Mouse (Mus musculus): ENCODE measurements around the gene Ggta1. TPM values are rescaled to one million over a fixed set of nuclear protein-coding genes. Genes with fewer than 3 reads are reported as not detected.

Gene Ggta1
- polyA plus RNA-seq, 1 experiment from 2014 or later, result 7.2 TPM

DNA sequence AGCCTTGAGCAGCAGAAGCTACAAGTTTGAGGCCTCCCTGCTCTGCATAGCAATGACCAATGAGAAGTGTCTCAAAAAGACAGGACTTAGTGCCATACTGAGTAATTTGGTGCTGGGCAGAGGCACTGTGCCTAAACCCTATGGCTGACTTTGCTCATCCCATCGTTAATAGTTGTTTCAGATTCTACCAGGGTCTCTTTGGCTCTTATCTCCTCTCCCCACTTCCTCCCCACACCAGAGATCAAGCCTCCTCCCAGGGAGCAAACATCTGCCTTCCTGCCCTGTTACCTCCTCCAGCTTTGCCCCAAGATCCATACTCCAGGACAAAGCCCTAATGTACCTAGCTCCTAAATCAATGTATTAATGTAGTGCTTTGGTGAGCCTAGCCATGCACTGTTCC, 45.8 kb downstream of the Ggta1 start:
- no peak overlapping the region for H3K4me3 ChIP-seq (ENCODE audit: low read depth, low read length)
- no peaks in the 10 kb centered on the region; the same call in 1 of the 2 replicates for H3K36me3 ChIP-seq (ENCODE audit: control insufficient read depth, insufficient read depth, low read length)
- H3K4me2 ChIP-seq (ENCODE audit: low read depth, low read length, severe bottlenecking), result no peak overlapping the region
- peaks cover 2% of the 10 kb centered on the region; the same call in 1 of the 2 replicates for H3K9me3 ChIP-seq (ENCODE audit: control insufficient read depth, low read length)
- 74% methylated on average over 1 of the region's 1 CpGs for WGBS
- no peaks in the 10 kb centered on the region for H3K27me3 ChIP-seq (ENCODE audit: control insufficient read depth, insufficient read depth, low read length)
- H3K4me1 ChIP-seq (replicated peaks; ENCODE audit: control insufficient read depth, insufficient read depth, low read length), result no peaks in the 10 kb centered on the region
- H3K27ac ChIP-seq (ENCODE audit: low read depth, low read length), result no peak overlapping the region
- ATAC-seq (replicated peaks; ENCODE audit: low FRiP score), result no peak
- H3K9ac ChIP-seq (ENCODE audit: low read length), result no peak overlapping the region
- DNase-seq (ENCODE audit: low spot score), result no peak

- no peak overlapping the region for H3K4me2 ChIP-seq (ENCODE audit: low read depth, low read length, severe bottlenecking)
- no peak for ATAC-seq (replicated peaks; ENCODE audit: low FRiP score)
These were observed 46.6 kb downstream of the Ggta1 start for GRCm38 (mm10) chr2:35416473-35416872.

DNA sequence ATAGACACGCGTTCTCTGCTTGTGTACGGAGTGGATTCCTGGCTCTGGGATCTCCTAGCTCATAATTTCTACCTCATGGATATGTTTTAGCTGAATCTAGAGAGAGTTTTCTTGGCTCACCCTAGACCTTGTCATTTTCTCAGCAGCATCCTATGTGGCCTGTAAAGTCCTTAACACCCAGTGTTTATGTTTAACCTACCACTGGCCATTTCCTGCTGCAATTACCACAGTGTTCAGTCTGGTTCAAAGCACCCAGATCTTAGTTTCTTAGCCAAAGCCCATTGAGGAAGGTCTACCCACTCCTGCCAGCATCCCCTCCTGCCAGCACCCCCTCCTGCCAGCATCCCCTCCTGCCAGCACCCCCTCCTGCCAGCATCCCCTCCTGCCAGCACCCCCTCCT, 50.2 kb downstream of the Ggta1 start:
- H3K27ac ChIP-seq (ENCODE audit: low read depth, low read length), result no peak overlapping the region

More at GRCm38 (mm10) chr2:35416473-35416872, 46.6 kb downstream of the Ggta1 start:
- Histone ChIP-seq H3K27me3 (ENCODE audit: control insufficient read depth, insufficient read depth, low read length) (no peaks in the 10 kb centered on the region), H3K4me3 (ENCODE audit: low read depth, low read length) (no peak overlapping the region), H3K4me1 (replicated peaks; ENCODE audit: control insufficient read depth, insufficient read depth, low read length) (no peaks in the 10 kb centered on the region), H3K9ac (ENCODE audit: low read length) (no peak overlapping the region), H3K36me3 (ENCODE audit: control insufficient read depth, insufficient read depth, low read length) (no peaks in the 10 kb centered on the region; the same call in 1 of the 2 replicates), H3K9me3 (ENCODE audit: control insufficient read depth, low read length) (peaks cover 2% of the 10 kb centered on the region; the same call in 1 of the 2 replicates), H3K27ac (ENCODE audit: low read depth, low read length) (no peak overlapping the region)
- DNase-seq (ENCODE audit: low spot score), result no peak
- WGBS, result 83% methylated on average over 6 of the region's 6 CpGs

GRCm38 (mm10) chr2:35412246-35412645, 50.8 kb downstream of the Ggta1 start:
- Histone ChIP-seq H3K27me3 (ENCODE audit: control insufficient read depth, insufficient read depth, low read length) (no peaks in the 10 kb centered on the region), H3K4me1 (replicated peaks; ENCODE audit: control insufficient read depth, insufficient read depth, low read length) (no peaks in the 10 kb centered on the region), H3K36me3 (ENCODE audit: control insufficient read depth, insufficient read depth, low read length) (no peaks in the 10 kb centered on the region), H3K4me3 (ENCODE audit: low read depth, low read length) (no peak overlapping the region), H3K4me2 (ENCODE audit: low read depth, low read length, severe bottlenecking) (no peak overlapping the region), H3K9ac (ENCODE audit: low read length) (no peak overlapping the region), H3K27ac (ENCODE audit: low read depth, low read length) (no peak overlapping the region), H3K9me3 (ENCODE audit: control insufficient read depth, low read length) (no peaks in the 10 kb centered on the region)
- WGBS, result 82% methylated on average over 2 of the region's 2 CpGs
- DNase-seq (ENCODE audit: low spot score) (no peak), ATAC-seq (replicated peaks; ENCODE audit: low FRiP score) (no peak)

More for the DNA sequence above, 50.2 kb downstream of the Ggta1 start:
- ATAC-seq (replicated peaks; ENCODE audit: low FRiP score) (no peak), DNase-seq (ENCODE audit: low spot score) (no peak)
- Histone ChIP-seq H3K9me3 (ENCODE audit: control insufficient read depth, low read length) (no peaks in the 10 kb centered on the region), H3K4me1 (replicated peaks; ENCODE audit: control insufficient read depth, insufficient read depth, low read length) (no peaks in the 10 kb centered on the region), H3K4me2 (ENCODE audit: low read depth, low read length, severe bottlenecking) (no peak overlapping the region), H3K9ac (ENCODE audit: low read length) (no peak overlapping the region), H3K4me3 (ENCODE audit: low read depth, low read length) (no peak overlapping the region), H3K36me3 (ENCODE audit: control insufficient read depth, insufficient read depth, low read length) (no peaks in the 10 kb centered on the region), H3K27me3 (ENCODE audit: control insufficient read depth, insufficient read depth, low read length) (no peaks in the 10 kb centered on the region)
- WGBS, result 99% methylated on average over 3 of the region's 3 CpGs

GRCm38 (mm10) chr2:35411640-35412190, 51.3 kb downstream of the Ggta1 start:
- no peaks in the 10 kb centered on the region for H3K4me1 ChIP-seq (replicated peaks; ENCODE audit: control insufficient read depth, insufficient read depth, low read length)
- no peaks in the 10 kb centered on the region for H3K27me3 ChIP-seq (ENCODE audit: control insufficient read depth, insufficient read depth, low read length)
- no peaks in the 10 kb centered on the region for H3K36me3 ChIP-seq (ENCODE audit: control insufficient read depth, insufficient read depth, low read length)
- ATAC-seq (replicated peaks; ENCODE audit: low FRiP score) (no peak), DNase-seq (ENCODE audit: low spot score) (no peak)
- H3K9ac ChIP-seq (ENCODE audit: low read length), result no peak overlapping the region
- no peaks in the 10 kb centered on the region for H3K9me3 ChIP-seq (ENCODE audit: control insufficient read depth, low read length)
- 83% methylated on average over 10 of the region's 10 CpGs for WGBS
- no peak overlapping the region for H3K4me2 ChIP-seq (ENCODE audit: low read depth, low read length, severe bottlenecking)
- no peak overlapping the region for H3K4me3 ChIP-seq (ENCODE audit: low read depth, low read length)
- no peak overlapping the region for H3K27ac ChIP-seq (ENCODE audit: low read depth, low read length)

DNA sequence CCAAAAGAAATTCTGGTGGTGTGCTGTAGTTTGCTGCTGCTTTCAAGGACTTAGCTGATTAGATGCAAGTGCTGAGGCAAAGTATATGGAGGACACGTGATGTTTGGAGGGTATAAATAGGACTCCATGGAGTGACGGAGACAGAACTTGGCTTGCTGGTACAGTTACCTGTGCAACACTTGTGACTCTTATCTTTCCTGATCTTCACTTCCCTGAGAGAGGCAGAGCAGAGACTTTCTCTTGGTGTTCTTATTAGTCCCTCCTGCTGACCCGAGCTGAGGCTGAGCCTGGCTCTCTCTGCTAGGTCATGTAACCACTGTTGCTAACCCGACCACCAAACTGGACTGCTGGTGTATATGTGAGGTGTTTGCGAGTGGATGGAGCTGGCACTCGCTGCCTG, 53.6 kb downstream of the Ggta1 start:
- no peak overlapping the region for H3K4me2 ChIP-seq (ENCODE audit: low read depth, low read length, severe bottlenecking)
- no peak overlapping the region for H3K27ac ChIP-seq (ENCODE audit: low read depth, low read length)
- no peaks in the 10 kb centered on the region for H3K4me1 ChIP-seq (replicated peaks; ENCODE audit: control insufficient read depth, insufficient read depth, low read length)
- no peaks in the 10 kb centered on the region for H3K36me3 ChIP-seq (ENCODE audit: control insufficient read depth, insufficient read depth, low read length)
- no peak overlapping the region for H3K4me3 ChIP-seq (ENCODE audit: low read depth, low read length)
- DNase-seq (ENCODE audit: low spot score) (peak; percentile 33), ATAC-seq (replicated peaks; ENCODE audit: low FRiP score) (no peak)
- H3K9me3 ChIP-seq (ENCODE audit: control insufficient read depth, low read length), result no peaks in the 10 kb centered on the region
- 84% methylated on average over 6 of the region's 6 CpGs for WGBS
- no peak overlapping the region for H3K9ac ChIP-seq (ENCODE audit: low read length)
- no peaks in the 10 kb centered on the region for H3K27me3 ChIP-seq (ENCODE audit: control insufficient read depth, insufficient read depth, low read length)

- H3K4me3 ChIP-seq (ENCODE audit: low read depth, low read length), result no peak overlapping the region
- WGBS, result 82% methylated on average over 5 of the region's 5 CpGs
- no peak overlapping the region for H3K4me2 ChIP-seq (ENCODE audit: low read depth, low read length, severe bottlenecking)
- H3K9me3 ChIP-seq (ENCODE audit: control insufficient read depth, low read length), result no peaks in the 10 kb centered on the region
- ATAC-seq (replicated peaks; ENCODE audit: low FRiP score), result no peak
- no peaks in the 10 kb centered on the region for H3K36me3 ChIP-seq (ENCODE audit: control insufficient read depth, insufficient read depth, low read length)
- H3K27ac ChIP-seq (ENCODE audit: low read depth, low read length), result no peak overlapping the region
- H3K9ac ChIP-seq (ENCODE audit: low read length), result no peak overlapping the region
- DNase-seq (ENCODE audit: low spot score), result peak; percentile 1
- H3K27me3 ChIP-seq (ENCODE audit: control insufficient read depth, insufficient read depth, low read length), result no peaks in the 10 kb centered on the region
- H3K4me1 ChIP-seq (replicated peaks; ENCODE audit: control insufficient read depth, insufficient read depth, low read length), result no peaks in the 10 kb centered on the region
These were observed 54.5 kb downstream of the Ggta1 start for GRCm38 (mm10) chr2:35408409-35409110.

GRCm38 (mm10) chr2:35407878-35408277, 55.2 kb downstream of the Ggta1 start:
- Histone ChIP-seq H3K4me1 (replicated peaks; ENCODE audit: control insufficient read depth, insufficient read depth, low read length) (no peaks in the 10 kb centered on the region), H3K27ac (ENCODE audit: low read depth, low read length) (no peak overlapping the region), H3K4me2 (ENCODE audit: low read depth, low read length, severe bottlenecking) (no peak overlapping the region), H3K4me3 (ENCODE audit: low read depth, low read length) (no peak overlapping the region), H3K36me3 (ENCODE audit: control insufficient read depth, insufficient read depth, low read length) (no peaks in the 10 kb centered on the region), H3K9me3 (ENCODE audit: control insufficient read depth, low read length) (no peaks in the 10 kb centered on the region), H3K27me3 (ENCODE audit: control insufficient read depth, insufficient read depth, low read length) (no peaks in the 10 kb centered on the region), H3K9ac (ENCODE audit: low read length) (no peak overlapping the region)
- WGBS, result 84% methylated on average over 7 of the region's 7 CpGs
- ATAC-seq (replicated peaks; ENCODE audit: low FRiP score), result no peak
- DNase-seq (ENCODE audit: low spot score), result peak; percentile 43

DNA sequence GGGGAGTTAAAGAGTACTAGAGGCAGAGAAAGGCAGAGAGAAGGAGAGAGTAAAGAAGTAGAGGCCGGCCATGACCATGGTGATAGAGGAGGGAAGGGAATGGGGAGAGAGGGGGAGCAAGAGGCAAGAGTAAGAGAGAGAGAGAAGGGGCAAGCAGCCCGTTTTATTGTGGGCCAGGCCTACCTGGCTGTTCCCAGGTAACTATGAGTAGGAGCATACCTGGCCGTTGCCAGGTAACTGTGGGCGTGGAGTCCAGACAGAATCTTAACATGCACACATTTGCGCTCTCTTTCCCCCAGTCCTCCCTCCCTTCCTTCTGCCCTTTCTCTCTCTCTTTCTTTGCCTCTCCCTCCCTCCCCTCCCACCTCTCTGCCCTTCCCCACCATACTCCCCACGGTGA, 55.8 kb downstream of the Ggta1 start:
- Histone ChIP-seq H3K4me3 (ENCODE audit: low read depth, low read length) (no peak overlapping the region), H3K9ac (ENCODE audit: low read length) (no peak overlapping the region), H3K27me3 (ENCODE audit: control insufficient read depth, insufficient read depth, low read length) (no peaks in the 10 kb centered on the region), H3K4me1 (replicated peaks; ENCODE audit: control insufficient read depth, insufficient read depth, low read length) (no peaks in the 10 kb centered on the region), H3K36me3 (ENCODE audit: control insufficient read depth, insufficient read depth, low read length) (no peaks in the 10 kb centered on the region), H3K4me2 (ENCODE audit: low read depth, low read length, severe bottlenecking) (no peak overlapping the region), H3K9me3 (ENCODE audit: control insufficient read depth, low read length) (no peaks in the 10 kb centered on the region), H3K27ac (ENCODE audit: low read depth, low read length) (no peak overlapping the region)
- DNase-seq (ENCODE audit: low spot score) (peak; percentile 32), ATAC-seq (replicated peaks; ENCODE audit: low FRiP score) (no peak)
- WGBS, result 86% methylated on average over 6 of the region's 6 CpGs
